Mouse (Mus musculus): ENCODE results near the gene U2surp. TPM values are rescaled to one million over a fixed set of nuclear protein-coding genes. Genes with fewer than 3 reads are reported as not detected.

The U2surp gene
- polyA plus RNA-seq, 1 experiment from 2014 or later: 139 TPM

- WGBS: 53% methylated on average over 4 of the region's 4 CpGs
- Histone ChIP-seq H3K4me1 (replicated peaks; ENCODE audit: insufficient read depth, low read length) (no peaks in the 10 kb centered on the region), H3K4me2 (ENCODE audit: low read length) (no peak overlapping the region), H3K36me3 (ENCODE audit: insufficient read depth, low read length) (no peaks in the 10 kb centered on the region), H3K4me3 (replicated peaks; ENCODE audit: low read depth, low read length) (no peak overlapping the region), H3K9ac (ENCODE audit: low read depth, low read length) (no peak overlapping the region), H3K9me3 (replicated peaks; ENCODE audit: low read length) (no peaks in the 10 kb centered on the region), H3K27ac (no peak overlapping the region), H3K27me3 (ENCODE audit: insufficient read depth, low read length) (no peaks in the 10 kb centered on the region)
- peak; percentile 73 for TF ChIP-seq CTCF (IDR thresholded peaks at IDR 0.05; ENCODE audit: low read depth)
- ATAC-seq (replicated peaks; ENCODE audit: low FRiP score, low read depth): peak; percentile 61
- DNase-seq (ENCODE audit: low spot score): peak; percentile 57
Observed at GRCm38 (mm10) chr9:95540487-95540886, 28.7 kb upstream of the U2surp start.

- no peak for TF ChIP-seq CTCF (IDR thresholded peaks at IDR 0.05; ENCODE audit: low read depth)
- Histone ChIP-seq H3K4me3 (replicated peaks; ENCODE audit: low read depth, low read length) (no peak overlapping the region), H3K27me3 (ENCODE audit: insufficient read depth, low read length) (no peaks in the 10 kb centered on the region), H3K9ac (ENCODE audit: low read depth, low read length) (no peak overlapping the region), H3K4me1 (replicated peaks; ENCODE audit: insufficient read depth, low read length) (no peaks in the 10 kb centered on the region), H3K4me2 (ENCODE audit: low read length) (no peak overlapping the region), H3K9me3 (replicated peaks; ENCODE audit: low read length) (no peaks in the 10 kb centered on the region), H3K27ac (no peak overlapping the region), H3K36me3 (ENCODE audit: insufficient read depth, low read length) (no peaks in the 10 kb centered on the region)
- WGBS: 57% methylated on average over 2 of the region's 2 CpGs
- DNase-seq (ENCODE audit: low spot score) (no peak), ATAC-seq (replicated peaks; ENCODE audit: low FRiP score, low read depth) (peak; percentile 68; the same call in 1 of the 2 replicates)
Observed at GRCm38 (mm10) chr9:95539176-95539800, 27.5 kb upstream of the U2surp start.

- Histone ChIP-seq H3K27ac (no peak overlapping the region), H3K4me1 (replicated peaks; ENCODE audit: insufficient read depth, low read length) (no peaks in the 10 kb centered on the region), H3K4me3 (replicated peaks; ENCODE audit: low read depth, low read length) (no peak overlapping the region), H3K9me3 (replicated peaks; ENCODE audit: low read length) (no peaks in the 10 kb centered on the region), H3K9ac (ENCODE audit: low read depth, low read length) (no peak overlapping the region), H3K36me3 (ENCODE audit: insufficient read depth, low read length) (no peaks in the 10 kb centered on the region), H3K27me3 (ENCODE audit: insufficient read depth, low read length) (no peaks in the 10 kb centered on the region), H3K4me2 (ENCODE audit: low read length) (no peak overlapping the region)
- DNase-seq (ENCODE audit: low spot score): peak; percentile 69
- TF ChIP-seq CTCF (IDR thresholded peaks at IDR 0.05; ENCODE audit: low read depth): peak; percentile 68
- ATAC-seq (replicated peaks; ENCODE audit: low FRiP score, low read depth): no peak
- 33% methylated on average over 6 of the region's 6 CpGs for WGBS
Observed at GRCm38 (mm10) chr9:95533817-95534216, 22.0 kb upstream of the U2surp start.

DNA sequence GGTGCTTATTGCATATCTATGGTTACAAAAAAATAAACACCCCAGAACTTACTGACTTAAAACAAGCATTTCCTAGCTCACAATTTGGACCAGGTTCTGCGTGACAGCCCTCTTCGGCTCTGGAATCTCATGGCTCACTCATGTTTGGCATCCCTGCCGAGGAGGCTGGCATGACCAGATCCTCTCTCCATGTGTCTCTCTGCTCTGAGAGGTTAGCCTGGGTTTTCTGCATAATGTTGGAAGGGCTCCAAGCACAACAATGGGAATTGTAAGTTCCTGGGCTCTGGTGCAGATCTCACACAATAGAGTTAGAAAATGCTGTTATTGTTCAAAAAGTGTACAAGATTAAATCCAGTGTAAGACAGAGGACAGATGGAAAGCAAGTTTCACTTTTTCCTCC, 19.3 kb upstream of the U2surp start:
- no peaks in the 10 kb centered on the region for H3K4me1 ChIP-seq (replicated peaks; ENCODE audit: insufficient read depth, low read length)
- H3K36me3 ChIP-seq (ENCODE audit: insufficient read depth, low read length): no peaks in the 10 kb centered on the region
- TF ChIP-seq CTCF (IDR thresholded peaks at IDR 0.05; ENCODE audit: low read depth): no peak
- no peak overlapping the region for H3K9ac ChIP-seq (ENCODE audit: low read depth, low read length)
- H3K27me3 ChIP-seq (ENCODE audit: insufficient read depth, low read length): no peaks in the 10 kb centered on the region
- no peak for ATAC-seq (replicated peaks; ENCODE audit: low FRiP score, low read depth)
- 74% methylated on average over 3 of the region's 3 CpGs for WGBS
- H3K4me2 ChIP-seq (ENCODE audit: low read length): no peak overlapping the region
- no peak overlapping the region for H3K27ac ChIP-seq
- no peaks in the 10 kb centered on the region for H3K9me3 ChIP-seq (replicated peaks; ENCODE audit: low read length)
- DNase-seq (ENCODE audit: low spot score): no peak
- H3K4me3 ChIP-seq (replicated peaks; ENCODE audit: low read depth, low read length): no peak overlapping the region

DNA sequence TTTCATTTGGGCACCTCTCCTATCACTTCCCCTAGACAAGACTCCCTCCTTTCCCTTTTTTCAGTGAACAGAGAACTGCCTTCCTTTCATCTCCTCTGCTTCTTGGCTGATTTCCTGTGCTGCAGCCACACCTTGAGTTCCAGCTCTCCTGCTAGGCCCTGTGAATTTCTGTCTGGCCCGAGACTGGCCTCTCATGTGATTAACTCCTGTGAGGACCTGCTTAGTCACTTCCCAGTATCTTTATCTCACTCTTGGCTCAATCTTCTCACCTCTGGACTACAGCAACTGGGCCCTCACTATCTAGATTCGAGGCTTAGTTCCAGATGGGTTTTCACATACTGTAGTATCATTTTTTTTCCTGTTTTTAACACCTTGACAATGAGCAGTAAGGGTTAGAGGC, 15.9 kb upstream of the U2surp start:
- ATAC-seq (replicated peaks; ENCODE audit: low FRiP score, low read depth) (no peak), DNase-seq (ENCODE audit: low spot score) (no peak)
- H3K27ac ChIP-seq: no peak overlapping the region
- no peaks in the 10 kb centered on the region for H3K27me3 ChIP-seq (ENCODE audit: insufficient read depth, low read length)
- no peak overlapping the region for H3K4me2 ChIP-seq (ENCODE audit: low read length)
- no peak overlapping the region for H3K9ac ChIP-seq (ENCODE audit: low read depth, low read length)
- H3K36me3 ChIP-seq (ENCODE audit: insufficient read depth, low read length): no peaks in the 10 kb centered on the region
- WGBS: 59% methylated on average over 2 of the region's 2 CpGs
- no peaks in the 10 kb centered on the region for H3K4me1 ChIP-seq (replicated peaks; ENCODE audit: insufficient read depth, low read length)
- TF ChIP-seq CTCF (IDR thresholded peaks at IDR 0.05; ENCODE audit: low read depth): no peak
- no peaks in the 10 kb centered on the region for H3K9me3 ChIP-seq (replicated peaks; ENCODE audit: low read length)
- H3K4me3 ChIP-seq (replicated peaks; ENCODE audit: low read depth, low read length): no peak overlapping the region

DNA sequence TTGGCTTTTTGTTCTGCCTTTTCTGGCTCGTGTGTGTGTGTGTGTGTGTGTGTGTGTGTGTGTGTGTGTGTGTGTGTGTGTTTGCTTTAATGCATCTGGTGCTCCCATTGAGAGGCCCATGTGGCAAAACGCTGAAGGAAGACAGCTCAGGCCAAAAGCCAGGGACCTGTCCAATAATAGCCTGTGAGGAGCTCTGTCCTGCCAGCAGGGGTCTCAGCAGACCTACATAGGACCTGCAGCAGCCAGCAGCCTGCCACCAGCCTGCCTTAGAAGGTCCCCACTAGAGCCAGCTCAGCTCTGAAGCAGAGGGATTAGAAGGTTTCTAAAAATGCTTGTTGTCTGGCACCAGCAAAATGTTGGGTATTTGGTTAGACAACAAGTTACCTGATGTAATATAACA, 14.2 kb upstream of the U2surp start:
- ATAC-seq (replicated peaks; ENCODE audit: low FRiP score, low read depth): peak; percentile 78
- WGBS: 18% methylated on average over 2 of the region's 2 CpGs
- peak; percentile 57 for DNase-seq (ENCODE audit: low spot score)

GRCm38 (mm10) chr9:95525376-95525775, 13.6 kb upstream of the U2surp start:
- H3K36me3 ChIP-seq (ENCODE audit: insufficient read depth, low read length): no peaks in the 10 kb centered on the region
- no peak for ATAC-seq (replicated peaks; ENCODE audit: low FRiP score, low read depth)
- TF ChIP-seq CTCF (IDR thresholded peaks at IDR 0.05; ENCODE audit: low read depth): no peak
- H3K4me2 ChIP-seq (ENCODE audit: low read length): no peak overlapping the region
- no peak overlapping the region for H3K9ac ChIP-seq (ENCODE audit: low read depth, low read length)
- no peaks in the 10 kb centered on the region for H3K4me1 ChIP-seq (replicated peaks; ENCODE audit: insufficient read depth, low read length)
- WGBS: 83% methylated on average over 6 of the region's 6 CpGs
- no peak for DNase-seq (ENCODE audit: low spot score)
- no peak overlapping the region for H3K27ac ChIP-seq
- H3K27me3 ChIP-seq (ENCODE audit: insufficient read depth, low read length): no peaks in the 10 kb centered on the region
- no peaks in the 10 kb centered on the region for H3K9me3 ChIP-seq (replicated peaks; ENCODE audit: low read length)
- H3K4me3 ChIP-seq (replicated peaks; ENCODE audit: low read depth, low read length): no peak overlapping the region

More for the DNA sequence above, 14.2 kb upstream of the U2surp start:
- TF ChIP-seq CTCF (IDR thresholded peaks at IDR 0.05; ENCODE audit: low read depth): peak; percentile 76
- H3K36me3 ChIP-seq (ENCODE audit: insufficient read depth, low read length): no peaks in the 10 kb centered on the region
- no peak overlapping the region for H3K9ac ChIP-seq (ENCODE audit: low read depth, low read length)
- H3K27ac ChIP-seq: no peak overlapping the region
- no peak overlapping the region for H3K4me3 ChIP-seq (replicated peaks; ENCODE audit: low read depth, low read length)
- no peaks in the 10 kb centered on the region for H3K9me3 ChIP-seq (replicated peaks; ENCODE audit: low read length)
- H3K4me2 ChIP-seq (ENCODE audit: low read length): no peak overlapping the region
- no peaks in the 10 kb centered on the region for H3K4me1 ChIP-seq (replicated peaks; ENCODE audit: insufficient read depth, low read length)
- no peaks in the 10 kb centered on the region for H3K27me3 ChIP-seq (ENCODE audit: insufficient read depth, low read length)

Data from kidney, postnatal 0 days (tissue).